Mouse (Mus musculus): ENCODE measurements around the gene Ceacam2.

The Ceacam2 gene

GRCm38 (mm10) chr7:25485061-25485460 lies 54.6 kb downstream of the Ceacam2 start:
- in situ Hi-C loops (cut with MboI, MseI): loop anchor here (10.0 kb wide), 1 partner anchor 110 kb away; no protein-coding TSS in a partner anchor

DNA sequence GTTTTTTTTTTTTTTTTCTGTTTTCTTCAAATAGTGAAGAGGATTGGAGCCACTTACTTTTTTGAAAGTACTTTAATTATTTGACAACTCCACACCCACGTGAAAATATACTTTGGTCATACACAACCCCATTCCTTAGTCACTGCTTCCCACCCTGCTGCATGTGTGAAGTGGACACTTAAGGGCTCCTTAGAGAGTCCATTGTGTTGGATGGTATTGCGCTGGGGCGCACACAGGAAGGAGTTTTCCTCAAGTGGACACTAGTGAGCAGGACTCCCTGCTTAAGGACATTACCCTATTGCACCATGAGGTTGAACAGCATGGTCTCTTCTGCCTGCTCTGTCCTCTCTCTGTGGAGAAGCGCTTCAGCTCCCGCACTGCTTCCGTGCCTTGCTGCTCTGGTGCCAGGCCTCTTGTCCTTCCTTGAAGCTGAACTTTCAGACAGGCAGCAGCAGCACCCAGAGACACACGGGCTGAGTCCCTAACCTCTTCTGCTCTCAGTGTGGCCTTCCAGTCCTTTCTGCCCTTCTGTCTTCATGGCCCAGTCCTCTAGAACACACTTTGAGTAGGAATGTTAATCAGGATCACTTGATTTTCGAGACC lies 56.4 kb downstream of the Ceacam2 start:
- in situ Hi-C loops (cut with MboI, MseI): loop anchor here (10.0 kb wide), 1 partner anchor 112 kb away; no protein-coding TSS in a partner anchor

DNA sequence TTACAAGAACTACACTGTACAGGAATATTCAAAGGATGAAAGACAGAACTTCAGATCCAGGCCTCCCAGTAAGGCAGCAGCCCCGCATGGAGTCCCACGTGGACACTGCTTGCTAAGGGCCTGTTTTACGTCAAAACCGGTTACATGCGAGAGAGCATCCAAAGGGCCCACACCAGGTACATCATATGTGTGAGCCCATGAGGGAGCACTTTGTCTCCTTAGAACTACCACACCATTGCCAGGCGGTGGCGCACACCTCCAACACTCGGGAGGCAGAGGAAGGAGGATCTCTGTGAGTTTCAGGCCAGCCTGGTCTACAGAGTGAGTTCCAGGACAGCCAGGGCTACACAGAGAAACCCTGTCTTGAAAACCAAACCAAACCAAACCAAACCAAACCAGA lies 58.9 kb downstream of the Ceacam2 start:
- in situ Hi-C loops (cut with MboI, MseI): loop anchor here (10.0 kb wide), 1 partner anchor 114 kb away; no protein-coding TSS in a partner anchor

DNA sequence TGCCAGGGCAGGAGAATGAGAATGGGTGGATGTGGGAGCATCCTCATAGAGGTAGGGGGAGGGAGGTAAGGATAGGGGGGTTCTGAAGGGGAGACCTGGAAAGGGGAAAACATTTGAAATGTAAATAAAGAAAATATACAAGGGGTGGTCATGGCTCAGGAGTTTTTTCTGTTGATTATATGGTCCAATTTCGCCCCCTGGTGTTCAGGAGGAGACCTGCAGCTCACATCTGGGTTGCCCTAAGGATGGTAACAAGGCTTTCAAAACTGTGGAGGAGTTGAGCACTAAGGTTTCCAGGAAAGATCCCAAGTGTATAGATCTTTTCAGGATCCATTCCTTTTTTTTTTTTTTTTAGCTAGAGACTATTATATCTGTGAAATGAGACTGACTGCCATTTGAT lies 60.2 kb downstream of the Ceacam2 start:
- in situ Hi-C loops (cut with MboI, MseI): loop anchor here (5.0 kb wide), 1 partner anchor 57 kb away; no protein-coding TSS in a partner anchor

DNA sequence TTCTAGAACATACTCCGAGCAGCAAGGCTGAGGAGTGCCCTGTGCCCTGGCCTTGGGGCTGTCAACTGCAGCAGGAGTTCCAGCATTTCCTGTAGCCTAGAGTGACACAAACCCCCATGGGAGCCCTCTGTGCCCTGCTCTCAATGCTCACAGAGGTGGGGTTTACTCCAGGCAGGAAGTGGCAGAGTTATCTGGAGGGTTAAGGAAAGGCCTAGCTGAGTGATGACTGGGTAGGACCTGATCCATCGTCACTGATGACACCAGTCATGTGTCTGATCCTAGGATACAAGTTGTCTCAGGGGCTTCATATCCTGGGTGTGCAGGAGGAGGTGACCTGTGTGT lies 61.9 kb downstream of the Ceacam2 start:
- in situ Hi-C loops (cut with MboI, MseI): loop anchor here (5.0 kb wide), 1 partner anchor 55 kb away; no protein-coding TSS in a partner anchor

- in situ Hi-C loops (cut with MboI, MseI): loop anchor here (5.0 kb wide), 1 partner anchor 55 kb away; no protein-coding TSS in a partner anchor
Observed at GRCm38 (mm10) chr7:25477091-25477751, 62.4 kb downstream of the Ceacam2 start, which contains the start of gene Ceacam1. Gene Ceacam1, minus strand, starts transcription at chr7:25477603.

DNA sequence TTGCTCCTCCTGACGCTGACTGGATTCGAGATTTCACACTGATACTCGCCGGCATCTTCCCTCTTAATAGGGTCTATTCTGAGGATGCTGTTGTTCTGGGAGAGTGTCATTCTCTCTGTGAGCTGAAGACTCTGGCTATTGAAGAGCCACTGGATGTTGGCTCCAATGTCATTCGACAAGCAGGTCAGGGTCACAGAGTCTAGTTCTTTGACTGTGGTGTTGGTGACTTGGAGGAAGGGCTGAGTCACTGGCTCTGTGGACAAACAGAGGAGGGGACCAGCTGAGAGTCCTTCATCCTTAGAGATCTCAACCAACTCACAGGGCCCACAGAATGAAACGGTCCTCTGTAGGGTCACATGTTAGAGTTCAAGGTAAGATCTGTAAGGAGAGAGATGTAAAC lies 67.8 kb downstream of the Ceacam2 start:
- in situ Hi-C loops (cut with MboI, MseI): loop anchor here (5.0 kb wide), 1 partner anchor 65 kb away; the partner anchor contains the start of gene Ceacam2

All from T-helper 1 cell (primary cell).